Mouse (Mus musculus) c-Kit-positive CD71-positive TER-119-negative erythroid progenitor cells, embryonic 14.5 days (primary cell): ENCODE results near the gene Il1rapl1.
A peak's percentile ranks its signal among the peaks of the same experiment; 100 is the strongest.

ENCODE experiments used
- DNase-seq: peaks from one replicate; pipeline ENCODE4 v3.0.0-alpha.2; 2013; ENCODE audit warnings: low read depth

The Il1rapl1 gene

DNA sequence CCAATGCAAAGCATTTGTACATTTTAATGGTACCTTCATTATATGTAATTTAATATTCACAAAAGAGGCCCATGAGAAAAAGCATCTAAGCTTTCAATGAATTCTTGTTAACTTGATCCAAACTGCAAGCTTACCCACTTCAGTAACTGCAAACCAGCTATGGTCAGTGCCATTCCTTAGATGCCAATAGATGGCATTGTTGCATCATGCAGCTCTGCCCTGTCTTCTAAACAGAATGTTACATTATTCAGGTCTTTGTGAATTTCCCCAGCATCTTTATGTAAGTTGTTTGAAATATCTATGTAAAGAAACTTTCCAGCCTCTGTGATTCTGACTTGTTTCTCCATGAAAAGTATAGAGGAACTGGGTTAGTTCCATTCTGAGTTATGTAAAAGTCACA is 514.5 kb downstream of the Il1rapl1 start:
- DNase-seq: no peak

DNA sequence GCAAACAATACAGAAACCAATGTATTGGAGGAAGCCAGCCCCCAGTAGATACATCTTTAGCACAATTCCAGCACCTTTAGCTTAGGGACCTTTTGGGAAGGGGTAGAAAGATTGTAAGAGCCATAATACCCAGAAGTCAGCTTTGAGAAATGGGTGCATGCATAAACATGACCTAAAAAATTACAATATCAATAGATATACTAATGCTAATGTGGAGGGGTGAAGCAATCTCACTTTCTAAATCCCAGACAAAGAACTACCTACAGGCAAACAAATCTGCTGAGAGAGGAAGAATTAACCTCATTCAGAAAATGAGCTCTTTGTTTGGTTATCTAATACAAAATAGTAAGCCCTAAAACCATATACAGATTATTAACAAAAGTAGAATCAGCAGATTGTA is 607.4 kb downstream of the Il1rapl1 start:
- DNase-seq: no peak

DNA sequence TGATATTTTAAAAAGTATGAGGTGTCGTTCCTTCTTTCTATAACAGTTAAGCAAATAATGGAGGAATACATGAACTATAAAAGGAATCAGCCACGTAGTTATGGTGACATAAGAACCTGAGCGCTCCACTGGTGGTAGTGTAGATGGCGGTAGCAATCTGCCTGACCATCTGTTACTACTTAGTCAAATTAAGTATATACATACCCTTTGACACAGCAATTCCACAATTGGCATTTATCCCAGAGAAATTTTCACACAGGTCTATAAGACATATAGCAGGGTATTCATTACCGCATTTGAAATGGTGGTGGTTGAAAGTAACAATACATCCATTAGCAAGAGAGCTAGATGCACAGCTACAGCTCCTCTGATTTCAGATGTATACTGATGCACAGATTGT is 612.8 kb downstream of the Il1rapl1 start:
- DNase-seq: no peak

DNA sequence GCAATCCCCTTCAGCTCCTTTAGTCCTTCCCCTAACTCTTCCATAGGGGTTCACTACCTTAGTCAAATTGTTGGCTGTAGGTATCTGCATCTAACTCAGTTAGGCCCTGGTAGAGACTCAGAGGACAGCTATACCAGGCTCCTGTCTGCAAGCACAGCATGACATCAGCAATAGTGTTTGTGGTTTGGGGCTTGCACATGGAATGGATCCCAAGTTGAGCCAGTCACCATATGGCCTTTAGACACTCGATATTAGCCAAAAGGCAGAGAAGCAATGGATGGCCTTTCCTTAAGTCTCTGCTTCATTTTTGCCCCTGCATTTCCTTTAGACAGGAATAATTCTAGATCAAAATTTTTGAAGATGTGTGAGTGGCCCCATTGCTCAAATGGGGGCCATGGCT is 632.0 kb downstream of the Il1rapl1 start:
- DNase-seq: no peak

DNA sequence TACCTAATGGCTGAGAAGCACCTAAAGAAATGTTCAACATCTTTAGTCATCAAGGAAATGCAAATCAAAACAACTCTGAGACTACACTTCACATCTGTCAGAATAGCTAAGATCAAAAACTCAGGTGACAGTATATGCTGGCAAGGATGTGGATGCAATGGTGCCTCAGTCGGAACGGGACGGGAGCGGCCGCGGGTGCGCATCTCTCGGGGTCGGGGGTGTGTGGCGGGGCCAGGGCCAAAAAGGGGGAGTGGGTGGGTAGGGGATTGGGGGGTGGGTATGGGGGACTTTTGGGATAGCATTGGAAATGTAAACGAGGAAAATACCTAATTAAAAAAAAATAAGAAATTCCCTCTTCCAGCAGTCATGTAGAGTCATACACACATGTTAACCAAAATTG is 877.3 kb downstream of the Il1rapl1 start:
- DNase-seq: peak; percentile 65

DNA sequence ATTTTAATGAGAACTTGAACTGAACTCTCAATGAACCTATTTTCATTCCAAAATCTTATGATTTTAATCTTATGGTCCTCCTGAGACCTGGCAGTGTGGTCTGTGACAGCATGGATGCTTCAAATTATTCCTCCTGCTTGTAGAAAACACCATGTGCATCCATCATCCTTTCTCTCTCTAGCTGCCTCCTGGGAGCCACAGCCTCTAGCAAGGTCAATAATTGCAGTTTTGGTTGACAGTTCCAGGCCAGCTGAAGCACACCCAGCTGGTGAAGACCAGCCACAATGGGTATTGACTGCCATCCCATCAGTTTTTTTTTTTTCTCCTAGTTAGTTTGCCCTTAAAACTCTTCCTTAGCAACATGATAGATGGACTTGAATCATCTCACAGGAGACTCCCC is 890.2 kb downstream of the Il1rapl1 start:
- no peak for DNase-seq

DNA sequence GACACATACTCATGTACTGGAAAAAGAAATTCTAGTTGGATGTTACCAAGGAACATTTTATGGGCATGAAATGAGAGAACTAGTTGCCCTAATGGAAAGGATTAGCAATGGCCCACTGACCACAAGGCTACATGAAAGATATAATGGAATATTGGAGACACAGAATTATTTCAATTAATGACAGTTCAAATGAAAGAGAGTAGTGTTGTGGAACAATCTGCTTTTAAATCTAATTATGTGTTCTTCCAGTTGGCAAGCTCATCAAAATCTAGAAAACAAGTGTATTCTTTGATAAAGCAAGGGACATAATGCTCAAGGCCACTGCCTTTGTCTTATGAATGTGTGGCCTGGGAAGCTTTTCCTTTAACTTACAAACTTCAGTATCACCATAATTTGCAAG is 1113.1 kb downstream of the Il1rapl1 start:
- DNase-seq: no peak

DNA sequence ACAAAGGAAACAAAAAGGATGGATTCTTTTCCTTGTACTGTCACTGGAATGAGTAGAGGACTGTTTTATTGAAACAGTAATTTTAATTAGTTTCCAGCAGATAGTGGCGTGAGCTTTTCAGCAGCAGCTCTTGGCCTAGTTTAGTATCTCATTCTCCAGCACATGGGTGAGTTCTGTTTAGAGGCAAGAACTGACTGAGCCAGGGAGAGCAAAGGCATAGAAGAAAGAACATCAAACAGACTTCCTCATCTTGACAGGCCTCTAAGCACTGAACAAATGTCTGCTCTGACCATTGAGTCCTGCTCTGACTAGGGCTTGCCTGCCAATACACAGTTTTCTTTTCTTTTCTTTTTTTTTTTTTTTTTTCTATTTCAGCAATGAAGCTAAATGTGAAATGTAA is 1160.3 kb downstream of the Il1rapl1 start:
- no peak for DNase-seq

DNA sequence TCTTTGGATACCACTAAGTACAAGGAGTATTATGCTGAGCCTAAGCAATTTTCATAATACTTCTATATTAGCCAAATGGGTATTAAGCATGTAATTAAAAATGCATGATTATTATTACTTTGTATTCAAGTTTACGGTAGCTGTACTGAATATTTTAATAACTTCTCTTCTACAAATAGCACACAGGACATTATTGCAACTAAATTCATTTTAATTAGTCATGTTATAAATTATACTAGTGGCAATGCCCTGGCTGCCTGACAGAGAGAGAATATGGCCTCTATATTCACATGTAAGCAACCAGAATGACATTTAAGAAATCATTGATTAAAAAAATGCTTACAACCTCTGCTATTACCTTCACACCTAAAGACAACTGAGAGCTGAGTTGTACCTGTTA is 1160.8 kb downstream of the Il1rapl1 start:
- DNase-seq: no peak

DNA sequence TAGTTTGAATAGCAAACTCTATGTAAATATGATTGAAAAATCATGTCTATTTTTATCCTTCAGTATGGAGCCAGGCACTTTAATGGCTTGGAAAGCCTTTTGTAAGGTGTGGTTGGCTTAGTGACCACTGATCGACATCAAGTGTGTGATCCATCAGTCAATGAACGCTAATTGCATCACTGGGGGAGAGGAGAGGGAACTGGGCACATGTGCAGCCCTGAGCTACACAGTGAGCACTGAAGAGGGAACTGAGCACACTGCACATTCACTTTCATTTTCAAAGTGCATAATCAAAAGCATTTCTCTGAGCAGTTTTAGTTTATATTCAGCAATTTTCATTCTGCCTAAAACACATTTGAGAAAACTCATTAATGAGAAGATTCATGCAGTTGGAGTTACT is 1164.5 kb downstream of the Il1rapl1 start:
- no peak for DNase-seq

DNA sequence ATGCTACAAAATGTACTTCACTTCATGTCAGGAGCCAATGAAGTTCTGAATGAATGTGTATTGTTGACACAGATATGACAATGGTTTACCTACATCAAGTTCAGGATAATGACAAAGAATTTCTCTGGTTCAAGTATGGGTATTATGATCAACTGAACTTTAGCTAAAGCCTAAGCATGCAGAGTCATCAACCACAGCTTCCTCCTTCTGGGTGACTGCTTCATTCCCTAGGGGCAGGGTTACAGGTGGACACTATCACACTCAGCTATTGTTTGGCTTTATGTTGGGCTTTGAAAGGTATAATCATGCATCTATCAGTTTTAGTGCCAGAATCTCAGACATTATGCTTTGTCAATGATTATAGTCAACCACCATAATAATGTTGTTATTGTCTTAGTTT is 1166.3 kb downstream of the Il1rapl1 start:
- DNase-seq: no peak

DNA sequence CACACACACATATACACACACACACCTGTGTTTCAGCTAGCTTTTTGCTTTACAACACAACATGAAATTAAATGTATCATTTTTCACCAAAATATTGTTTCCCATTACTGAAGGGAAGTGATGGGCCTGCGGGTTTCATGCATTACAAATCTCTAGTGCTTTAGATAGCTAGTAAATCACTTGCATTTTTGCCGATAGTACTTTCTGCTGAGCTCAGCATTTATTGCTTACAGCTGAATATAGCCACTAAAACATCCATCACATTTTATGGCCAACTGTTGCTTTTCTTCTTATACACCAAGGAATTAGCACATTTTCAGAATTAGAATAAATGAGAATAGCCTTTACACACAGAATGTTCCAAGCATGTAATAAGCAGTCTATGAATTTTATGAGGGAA is 1260.6 kb downstream of the Il1rapl1 start:
- no peak for DNase-seq

DNA sequence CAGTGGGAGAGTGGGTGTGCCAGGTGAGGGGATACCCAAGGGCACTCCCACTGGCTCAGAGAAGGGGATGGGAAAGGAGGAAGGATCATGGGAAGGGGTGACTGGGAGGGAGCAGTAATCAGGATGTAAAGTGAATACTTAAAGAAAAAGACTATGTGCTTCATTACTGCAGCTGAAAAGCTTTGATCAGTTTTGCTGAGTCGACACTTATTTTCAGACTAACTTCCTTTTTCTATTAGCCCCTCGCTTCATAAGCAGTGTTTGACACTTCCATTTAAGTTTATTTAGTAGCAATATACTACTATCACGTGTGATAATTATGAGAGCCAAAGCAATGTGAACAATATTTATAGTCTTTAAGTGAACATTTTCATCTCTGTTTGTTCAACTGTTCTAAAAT is 1307.2 kb downstream of the Il1rapl1 start:
- no peak for DNase-seq

DNA sequence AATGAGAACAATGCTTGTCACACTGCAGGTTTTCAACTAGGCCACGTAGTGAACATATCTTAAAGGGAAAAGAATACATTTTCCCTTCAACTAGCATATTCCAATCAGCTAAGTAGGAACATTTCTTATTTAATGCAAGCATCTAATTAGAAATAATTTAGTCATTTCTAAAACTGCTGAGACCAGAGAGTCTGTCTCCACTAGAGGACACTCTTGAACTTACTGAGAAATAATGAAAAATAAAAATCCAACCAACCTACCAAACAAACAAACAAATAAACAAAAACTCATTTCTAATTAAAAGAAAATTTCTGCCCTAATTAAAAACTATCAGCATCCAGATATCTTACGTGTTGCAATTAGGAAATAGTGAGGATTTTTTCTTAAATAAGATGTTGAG is 1312.7 kb downstream of the Il1rapl1 start:
- no peak for DNase-seq

DNA sequence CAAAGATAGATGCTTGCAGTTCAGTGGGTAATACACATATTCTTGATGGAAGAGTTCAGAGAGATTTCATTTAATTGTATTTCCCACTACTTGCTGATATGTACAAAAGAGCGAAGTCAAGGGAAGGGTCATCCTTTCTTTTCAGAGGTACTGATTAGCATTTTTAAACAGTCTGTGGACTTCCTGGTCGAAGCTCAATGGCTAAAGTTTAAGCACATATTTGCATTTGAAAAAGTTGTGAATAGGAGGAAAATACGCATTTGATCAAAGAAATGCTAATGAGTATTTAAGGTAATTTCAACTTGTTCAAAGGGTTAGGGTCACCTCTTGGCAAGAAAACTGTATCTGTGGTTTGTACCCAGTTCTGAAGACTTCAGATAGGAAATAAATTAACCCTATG is 1386.6 kb downstream of the Il1rapl1 start:
- DNase-seq: no peak
